Mouse (Mus musculus) kidney, adult 8-10 months (tissue): ENCODE data around the gene Zfp740.
A peak's percentile ranks its signal among the peaks of the same experiment; 100 is the strongest.
"Not testable (repeated sequence)": the region's sequence is repeated elsewhere in the genome, so short reads cannot be mapped to it uniquely, and the experiment has no call there.

Experiments
- DNase-seq, 2 experiments: peaks; one replicate each; pipeline ENCODE4 v3.0.0; 2022

The Zfp740 gene

DNA sequence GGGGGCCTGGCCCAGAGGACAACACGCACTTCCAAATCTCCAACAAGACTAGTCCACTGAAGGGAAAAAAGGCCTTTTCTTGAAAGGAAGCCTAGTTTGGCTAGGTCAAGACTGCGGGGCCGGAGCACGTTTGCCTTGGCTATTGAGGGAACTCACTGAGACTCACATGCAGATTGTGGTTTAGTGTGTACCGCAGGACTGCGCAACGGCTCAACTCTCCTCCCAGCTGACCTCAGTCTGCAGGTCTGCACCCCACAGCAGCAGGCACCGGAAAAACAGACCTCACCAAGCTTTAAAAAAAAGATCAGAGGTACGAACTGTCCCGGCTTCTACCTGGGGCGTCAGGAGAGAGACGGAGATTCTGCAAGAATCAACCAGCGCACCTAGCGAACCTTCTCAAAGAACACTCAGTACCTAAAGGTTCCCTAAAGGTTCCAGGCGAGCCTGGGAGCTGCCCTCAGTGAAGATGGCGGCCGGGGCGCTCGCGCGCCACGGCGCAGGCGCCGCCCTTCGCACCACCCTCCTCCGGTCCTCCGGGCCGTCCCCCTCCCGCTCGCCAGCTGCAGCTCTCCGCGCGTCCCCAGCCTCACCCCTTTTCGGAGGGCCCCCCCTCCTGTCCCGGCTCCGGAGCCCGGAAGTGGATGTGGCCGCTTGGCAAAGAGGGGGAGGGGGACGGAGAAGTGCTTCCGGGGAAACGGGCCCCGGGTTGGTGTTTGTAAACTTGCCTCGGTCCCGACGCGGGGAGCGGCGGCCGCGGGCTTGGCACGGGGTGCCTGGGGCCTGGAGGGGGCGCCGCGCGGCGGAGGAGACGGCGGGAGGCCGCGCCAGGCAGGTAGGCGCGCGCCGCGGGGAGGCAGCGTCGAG, at the start of gene Zfp740:
TSS of gene Zfp740 (plus strand) at position 279 of the 864 bp plus-strand sequence.
- DNase-seq: peak; percentile 95 to 97

DNA sequence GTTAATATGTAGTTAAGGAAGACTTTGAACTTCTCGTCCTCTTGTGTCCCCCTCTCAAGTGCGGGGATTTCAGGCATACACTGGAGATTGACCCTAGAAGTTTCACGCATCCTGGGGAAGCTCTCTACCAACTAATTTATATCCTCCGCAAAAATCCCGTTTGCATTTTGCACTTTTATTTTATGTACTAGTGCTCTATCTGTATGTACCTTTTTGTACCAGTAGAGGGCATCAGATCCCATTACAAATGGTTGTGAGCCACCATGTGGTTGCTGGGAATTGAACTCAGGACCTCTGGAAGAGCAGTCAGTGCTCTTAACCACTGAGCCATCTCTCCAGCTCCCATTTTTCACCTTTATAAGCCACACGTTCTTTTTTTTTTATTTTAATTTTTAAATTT, 48.0 kb upstream of the Zfp740 start:
- DNase-seq: not testable (repeated sequence)

DNA sequence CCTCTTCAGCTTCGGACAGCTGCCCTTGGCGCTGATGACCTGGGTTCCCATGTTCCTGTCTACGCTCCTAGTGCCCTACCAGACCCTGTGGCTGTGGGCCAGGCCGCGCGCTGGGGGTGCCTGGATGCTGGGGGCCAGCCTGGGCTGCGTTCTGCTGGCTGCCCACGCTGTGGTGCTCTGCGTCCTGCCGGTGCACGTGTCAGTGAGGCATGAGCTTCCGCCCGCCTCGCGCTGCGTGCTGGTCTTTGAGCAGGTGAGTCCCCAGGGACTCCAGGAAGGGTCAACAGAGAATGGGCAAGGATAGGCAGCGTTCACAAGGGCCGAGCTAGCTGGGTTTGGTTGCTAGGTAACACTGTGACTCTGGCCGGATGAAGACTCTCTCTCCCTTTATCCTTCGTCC, 46.2 kb upstream of the Zfp740 start:
- DNase-seq: no peak

DNA sequence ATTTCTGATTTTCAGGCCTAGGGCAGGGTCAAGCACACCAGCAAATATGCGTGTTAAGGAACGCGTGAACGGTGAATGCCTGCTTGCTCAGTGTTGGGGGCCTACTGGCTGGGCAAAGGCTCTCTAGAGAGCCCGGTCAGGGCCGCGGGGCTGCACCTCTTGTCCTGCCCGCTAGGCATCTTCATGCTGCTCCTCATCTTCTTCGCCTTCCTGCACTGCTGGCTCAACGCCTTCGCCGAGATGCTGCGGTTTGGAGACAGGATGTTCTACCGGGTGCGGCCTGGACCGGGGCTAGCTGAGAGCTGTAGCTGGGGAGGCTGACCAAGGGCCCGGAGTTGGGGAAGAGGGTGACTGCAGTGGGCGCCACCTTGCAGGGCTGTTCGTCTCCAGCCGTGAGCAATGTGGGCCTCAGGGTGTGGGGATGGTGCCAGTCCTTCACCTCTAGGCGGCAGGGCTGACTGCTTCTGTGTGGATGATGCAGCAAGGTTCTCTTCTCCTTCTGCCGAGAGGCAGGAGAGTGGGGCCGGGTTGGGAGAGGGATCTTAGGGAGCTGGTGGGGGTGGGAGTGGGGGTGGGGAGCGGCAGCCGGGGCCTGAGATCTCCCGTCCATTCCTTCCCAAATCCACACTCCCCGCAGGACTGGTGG, 42.5 kb upstream of the Zfp740 start:
- DNase-seq: no peak

DNA sequence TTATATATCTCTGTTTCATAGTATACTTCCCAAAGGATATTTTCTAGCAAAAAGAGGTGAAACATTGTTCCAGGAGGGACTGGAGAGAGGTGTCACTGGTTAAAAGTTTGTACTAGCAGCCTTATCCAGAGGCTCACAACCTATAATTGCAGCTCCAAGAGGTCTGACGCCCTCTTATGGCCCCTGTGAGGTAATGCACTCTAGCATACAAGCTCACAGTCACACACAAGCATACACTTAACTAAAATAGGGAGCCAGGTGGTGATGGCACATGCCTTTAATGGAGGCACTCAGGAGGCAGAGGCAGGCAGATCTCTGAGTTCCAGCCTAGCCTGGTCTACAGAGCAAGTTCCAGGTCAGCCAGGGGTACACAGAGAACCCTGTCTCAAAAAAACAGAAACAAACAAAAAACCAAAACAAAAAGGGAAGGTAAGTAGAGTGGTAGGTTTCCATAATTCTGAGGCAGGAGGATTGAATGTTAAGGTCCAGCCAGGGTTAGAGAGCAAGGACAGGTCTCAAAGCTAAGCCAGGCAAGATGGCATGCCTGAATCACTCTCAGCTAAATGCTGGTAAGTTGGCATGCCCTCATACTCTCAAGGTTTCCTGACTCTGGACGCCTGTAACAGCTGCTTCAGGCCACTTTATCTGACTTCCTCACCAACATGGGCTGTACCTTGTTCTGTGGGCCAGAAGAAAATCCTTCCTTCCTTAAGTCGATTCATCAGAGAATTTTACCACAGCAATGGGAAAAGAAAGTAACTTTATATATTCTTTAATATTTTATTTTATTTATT, 39.0 kb upstream of the Zfp740 start:
- DNase-seq: no peak

DNA sequence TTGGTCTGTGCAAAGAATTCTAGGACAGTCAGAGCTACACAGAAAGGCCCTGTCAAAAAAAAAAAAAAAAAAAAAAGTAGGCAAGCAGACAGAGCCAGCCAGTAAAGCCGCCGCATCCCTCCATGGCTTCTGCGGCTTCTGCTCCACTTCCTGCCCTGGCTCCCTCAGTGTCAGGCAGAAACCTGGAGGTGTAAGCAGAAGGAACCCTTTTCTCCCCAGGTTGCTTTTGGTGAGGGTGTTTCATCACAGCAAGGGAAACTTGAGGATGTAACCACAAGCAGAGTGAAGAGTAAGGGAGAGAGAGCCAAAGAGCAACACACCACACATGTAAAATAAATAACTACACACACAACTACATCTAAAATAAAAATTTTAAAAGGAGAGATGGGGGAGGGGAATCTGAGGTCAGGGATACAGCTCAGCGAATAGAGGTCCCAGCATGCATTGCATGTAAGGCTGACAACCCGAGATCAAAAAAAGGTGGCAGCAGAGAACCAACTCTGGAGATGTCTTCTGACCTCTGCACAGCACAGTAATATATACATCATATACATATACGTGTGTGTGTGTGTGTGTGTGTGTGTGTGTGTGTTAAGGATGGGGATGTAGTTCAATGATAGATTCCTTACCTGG, 37.5 kb upstream of the Zfp740 start:
- no peak for DNase-seq

DNA sequence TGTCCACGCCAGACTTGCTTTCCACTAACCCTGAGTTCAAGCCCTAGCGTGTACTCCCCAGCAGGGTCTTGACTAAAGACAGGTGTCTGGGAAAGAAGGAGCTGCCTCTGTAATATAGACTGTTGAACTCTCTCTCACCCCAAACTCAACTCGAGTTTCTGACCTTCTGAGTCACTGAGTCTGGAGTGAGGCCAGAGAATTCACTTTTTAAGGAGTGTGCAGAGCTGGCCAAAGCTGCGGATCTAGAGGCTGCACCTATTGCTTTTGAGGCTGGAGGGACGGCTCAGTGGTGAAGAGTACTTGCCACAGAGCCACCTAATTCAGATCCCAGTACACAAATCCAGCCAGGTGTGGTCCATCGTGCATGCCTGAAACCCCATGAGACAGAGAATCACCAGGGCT, 35.4 kb upstream of the Zfp740 start:
- no peak for DNase-seq

DNA sequence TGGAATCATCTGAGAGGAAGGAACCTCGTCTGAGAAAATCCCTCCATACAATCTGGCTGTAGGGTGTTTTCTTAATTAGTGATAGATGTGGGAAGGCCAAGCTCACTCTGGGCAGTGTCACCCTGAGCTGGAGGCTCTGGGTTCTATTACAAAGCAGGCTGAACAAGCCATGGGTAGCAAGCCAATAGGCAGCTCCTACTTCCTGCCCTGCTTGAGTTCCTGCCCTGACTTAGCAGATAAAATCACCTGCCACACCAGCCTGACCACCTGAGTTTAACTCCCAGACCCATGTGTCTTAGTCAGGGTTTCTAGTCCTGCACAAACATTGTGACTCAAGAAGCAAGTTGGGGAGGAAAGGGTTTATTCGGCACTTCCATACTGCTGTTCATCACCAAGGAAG, 34.0 kb upstream of the Zfp740 start:
- no peak for DNase-seq

DNA sequence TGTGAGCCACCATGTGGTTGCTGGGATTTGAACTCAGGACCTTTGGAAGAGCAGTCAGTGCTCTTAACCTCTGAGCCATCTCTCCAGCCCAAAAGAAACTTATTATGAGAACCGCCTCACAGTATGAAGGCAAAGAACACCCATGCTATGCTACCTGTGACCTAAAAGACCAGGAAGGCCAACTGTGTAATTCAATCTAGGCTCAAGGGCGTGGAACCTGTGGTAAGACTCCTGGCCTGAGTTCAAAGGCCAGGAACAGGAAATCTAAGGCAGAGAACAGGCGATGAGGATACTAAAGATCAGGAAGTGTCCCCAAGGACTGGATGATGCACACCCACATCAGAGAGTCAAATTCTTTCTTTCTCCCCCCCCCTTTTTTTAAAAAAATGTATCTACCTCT, 29.5 kb upstream of the Zfp740 start:
- no peak for DNase-seq

DNA sequence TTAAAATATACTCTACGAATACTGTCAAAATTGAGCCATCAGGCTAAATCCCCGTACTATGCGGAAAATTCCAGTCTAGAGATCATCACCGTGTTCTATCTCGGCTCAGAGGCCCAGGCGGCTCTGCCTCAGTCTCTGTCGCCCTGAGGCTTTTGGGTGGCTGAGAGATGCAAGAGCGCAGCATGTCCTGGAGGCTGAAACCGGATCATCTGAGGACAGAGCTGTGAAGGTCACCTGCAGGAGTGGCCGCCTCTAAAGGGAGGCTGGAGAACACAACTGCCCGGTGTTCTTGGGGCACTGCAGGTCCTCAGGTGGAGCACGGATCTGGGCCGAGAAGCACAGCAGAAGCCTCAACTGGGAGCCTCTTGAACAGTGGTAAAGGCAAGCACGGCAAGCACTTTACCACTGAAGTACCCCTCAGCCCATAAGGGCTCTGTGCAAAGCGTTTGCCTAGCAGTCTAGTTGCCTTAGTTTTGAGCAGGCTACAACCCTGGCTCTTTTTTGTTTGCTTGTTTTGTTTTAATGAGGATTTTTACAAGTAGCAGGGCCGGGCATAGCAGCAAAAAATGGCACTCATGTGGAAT, 27.2 kb upstream of the Zfp740 start:
- DNase-seq: no peak

DNA sequence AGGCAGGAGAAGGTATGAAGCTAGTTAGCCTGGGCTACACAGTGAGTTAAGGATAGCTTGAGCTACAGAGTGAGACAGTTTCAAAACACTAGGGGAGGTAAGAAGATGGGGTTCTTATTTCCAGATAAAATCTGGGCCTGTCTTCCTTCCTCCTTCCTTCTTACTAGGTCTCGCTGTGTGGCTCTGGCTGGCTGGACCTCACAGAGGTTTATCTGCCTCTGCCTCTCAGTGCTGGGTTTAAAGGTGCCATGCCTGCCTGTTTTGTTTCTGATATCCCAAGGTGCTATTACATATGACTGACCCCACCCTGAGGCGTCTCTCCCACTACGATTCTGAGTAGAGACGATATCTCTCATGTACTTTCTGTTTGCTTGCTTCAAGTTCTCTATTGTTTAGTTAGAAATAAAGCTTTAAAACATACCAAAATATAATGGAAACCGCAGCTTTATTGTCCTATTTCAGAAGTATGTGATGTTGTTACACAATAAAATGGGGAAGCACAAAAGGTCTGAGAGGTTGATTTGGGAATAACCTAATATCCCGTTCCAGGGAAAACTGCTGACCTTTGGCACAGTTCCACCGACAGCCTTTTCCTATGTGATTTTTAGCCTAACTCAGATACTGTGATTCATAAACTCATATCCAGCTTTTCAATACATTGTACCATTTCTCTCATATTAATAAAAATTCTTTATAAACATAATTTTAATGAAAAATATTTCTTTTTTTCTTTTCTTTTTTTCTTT, 26.3 kb upstream of the Zfp740 start:
- DNase-seq: no peak

DNA sequence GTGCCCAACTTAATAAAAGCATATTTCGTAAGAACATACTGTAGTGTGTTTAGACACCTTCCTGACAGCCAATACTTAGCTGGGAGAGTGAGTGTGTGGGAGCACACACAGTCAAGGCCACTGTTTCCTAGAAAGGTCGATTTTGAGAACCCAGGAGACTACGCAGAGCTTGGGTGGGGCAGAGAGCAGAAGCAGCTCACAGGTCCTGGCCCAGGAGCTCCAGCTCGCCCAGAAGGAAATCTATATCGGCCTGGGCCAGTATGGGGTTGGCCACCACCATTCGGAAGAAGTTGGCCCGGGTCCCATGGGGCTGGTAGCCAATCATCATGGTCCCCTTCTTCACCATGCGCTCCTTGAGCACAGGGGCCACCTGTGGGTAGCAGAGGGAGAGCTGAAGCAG, 25.6 kb upstream of the Zfp740 start:
- no peak for DNase-seq

DNA sequence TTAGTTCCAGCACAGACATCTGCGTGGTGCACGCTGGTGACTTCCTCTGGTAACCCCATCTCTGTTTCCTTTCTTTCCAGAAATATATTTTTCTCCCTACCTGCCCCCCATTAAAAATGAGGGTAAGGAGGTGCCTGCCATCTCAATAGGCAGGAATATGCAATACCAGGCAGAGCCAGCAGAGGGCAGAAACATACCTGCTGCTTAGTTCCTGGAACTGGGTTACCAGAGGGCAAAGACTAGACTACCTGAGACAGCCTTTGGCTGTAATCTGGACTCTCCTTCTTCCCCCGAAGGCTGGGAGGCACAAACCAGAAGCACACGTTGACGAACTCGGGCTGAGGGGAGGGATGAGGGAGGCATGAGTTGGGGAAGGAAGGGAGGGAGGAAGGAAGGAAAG, 24.8 kb upstream of the Zfp740 start:
- peak; percentile 78 to 92 for DNase-seq

DNA sequence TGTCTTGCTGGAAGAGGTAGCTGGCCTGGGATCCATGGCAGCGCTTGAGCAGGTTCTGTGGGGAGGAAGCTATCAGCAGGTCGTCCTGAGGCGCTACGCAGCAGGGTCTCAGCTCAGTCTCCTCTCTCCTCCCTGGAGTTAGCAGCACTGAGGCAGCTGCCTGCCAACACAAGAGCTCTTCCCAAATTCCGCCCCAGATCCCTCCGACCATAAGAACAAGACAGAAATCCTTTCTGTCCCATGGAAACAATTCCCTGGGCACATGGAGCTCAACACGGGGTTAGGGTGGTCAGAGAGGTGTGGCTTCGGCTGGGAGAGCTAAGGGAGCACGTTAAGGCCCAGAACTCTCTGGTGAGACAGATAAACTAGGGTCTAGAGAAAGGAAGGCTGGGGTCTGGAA, 23.9 kb upstream of the Zfp740 start:
- no peak for DNase-seq

DNA sequence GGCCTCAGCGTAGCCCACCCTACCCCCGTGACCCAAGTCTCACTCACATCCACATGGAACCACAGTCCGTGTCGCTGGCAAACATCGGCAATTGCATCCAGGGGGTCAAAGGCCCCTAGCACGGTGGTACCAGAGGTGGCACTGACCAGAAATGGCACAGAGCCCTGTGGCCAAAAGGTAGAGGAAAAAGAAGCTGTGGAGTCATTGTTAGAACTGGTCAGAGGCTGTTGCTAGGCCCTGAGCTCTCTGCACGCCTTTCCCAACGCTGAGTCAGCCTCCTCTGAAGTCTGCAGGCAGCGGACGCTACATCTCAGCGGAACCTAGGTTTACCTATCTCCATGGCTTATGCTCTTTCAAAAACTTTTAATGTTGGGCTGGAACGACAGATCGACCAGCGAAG, 23.1 kb upstream of the Zfp740 start:
- peak in 1 of 2 experiments; percentile 28 for DNase-seq

DNA sequence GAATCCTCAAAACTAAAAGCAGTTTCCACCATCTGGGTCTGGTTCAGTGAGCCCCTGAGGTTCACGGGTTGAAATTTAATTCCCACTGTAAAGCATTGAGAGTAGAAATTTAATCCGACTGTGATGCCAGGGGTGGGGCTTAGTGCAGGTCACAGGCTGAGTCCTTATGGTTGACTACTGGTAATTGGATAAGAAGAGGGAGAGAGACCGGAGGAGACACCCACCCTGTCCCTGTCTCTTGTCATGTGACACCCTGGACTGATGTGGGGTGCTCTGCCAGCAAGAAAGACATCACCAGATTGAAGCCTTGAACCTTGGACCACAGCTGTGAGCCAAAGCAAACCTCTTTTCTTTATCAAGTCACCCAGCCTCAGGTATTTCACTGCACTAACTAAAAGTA, 20.0 kb upstream of the Zfp740 start:
- peak; percentile 84 to 87 for DNase-seq

DNA sequence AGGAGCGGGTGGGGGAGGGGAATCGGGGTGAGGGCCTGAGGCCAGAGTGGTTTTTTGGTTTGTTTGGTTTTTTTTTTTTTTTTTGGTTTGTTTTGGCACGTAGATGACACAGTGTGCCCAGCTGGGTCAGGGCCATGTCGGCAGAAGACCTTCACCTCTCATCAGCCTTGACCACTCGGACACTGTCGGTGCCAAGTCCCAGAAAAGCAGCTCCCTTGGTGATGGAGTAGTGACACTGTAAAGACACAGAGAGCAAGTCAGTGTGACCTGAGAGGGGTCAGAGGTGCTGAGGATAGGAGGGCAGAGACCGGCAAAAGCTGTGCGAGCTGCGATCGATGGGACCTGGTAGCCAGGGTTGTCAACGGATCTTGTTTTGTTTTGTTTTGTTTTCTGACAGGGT, 16.8 kb upstream of the Zfp740 start:
- DNase-seq: no peak

DNA sequence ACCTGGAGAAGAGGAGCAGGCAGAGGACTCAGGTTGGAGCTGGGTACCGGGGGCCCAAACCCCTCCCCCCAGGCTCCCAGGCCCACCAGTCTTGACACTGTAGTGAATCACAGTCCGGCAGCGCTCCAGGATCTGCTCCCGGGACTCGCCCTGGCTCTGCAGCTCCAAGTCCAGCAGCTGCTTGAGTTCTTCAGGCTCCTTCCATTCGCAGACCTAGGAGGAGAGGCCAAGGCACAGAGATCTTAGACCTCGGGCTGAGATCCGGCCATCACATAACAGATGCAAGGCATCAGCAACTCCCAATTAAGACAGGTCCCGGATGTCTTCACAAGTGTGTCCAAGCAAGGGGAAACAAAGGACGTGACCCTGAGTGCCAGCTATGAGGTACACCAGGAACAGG, 15.0 kb upstream of the Zfp740 start:
- DNase-seq: no peak

DNA sequence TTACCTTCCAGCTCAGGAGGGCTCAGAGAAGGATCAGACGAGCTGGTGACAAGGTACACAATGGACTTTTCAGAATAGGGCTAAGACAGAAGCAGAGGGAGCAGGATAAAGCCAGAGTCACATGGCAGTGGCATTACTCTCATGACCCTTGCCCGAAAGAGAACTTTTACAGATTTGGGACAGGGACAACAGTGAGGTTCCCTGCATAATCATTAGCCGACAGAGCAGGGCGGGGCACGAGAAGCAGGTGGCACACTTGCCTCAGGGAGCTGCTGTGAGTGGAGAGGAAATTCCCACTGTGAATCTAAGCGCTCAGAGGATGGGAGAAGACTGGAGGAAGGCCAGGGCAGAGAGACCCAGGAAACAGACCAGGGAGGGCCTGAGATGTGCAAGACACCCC, 14.2 kb upstream of the Zfp740 start:
- peak; percentile 72 to 79 for DNase-seq

DNA sequence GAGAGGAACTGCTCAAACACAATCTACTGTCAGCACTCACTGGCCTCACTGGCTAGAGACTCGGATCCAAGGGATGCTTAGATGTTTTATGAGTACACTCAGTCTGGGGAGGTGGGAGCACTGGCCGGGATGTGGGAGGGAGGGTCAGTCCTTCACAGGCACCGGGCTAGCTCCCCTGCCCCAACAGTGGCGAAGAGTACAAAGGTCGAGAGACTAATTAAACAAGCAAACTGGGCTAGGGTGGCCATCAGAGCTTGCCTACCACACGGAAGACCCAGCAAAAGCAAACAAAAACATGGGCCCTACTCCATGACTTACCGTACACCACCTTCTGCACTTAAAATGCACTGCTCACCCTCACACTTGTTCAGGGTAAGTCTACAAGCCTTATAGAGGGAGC, 11.3 kb upstream of the Zfp740 start:
- DNase-seq: no peak

DNA sequence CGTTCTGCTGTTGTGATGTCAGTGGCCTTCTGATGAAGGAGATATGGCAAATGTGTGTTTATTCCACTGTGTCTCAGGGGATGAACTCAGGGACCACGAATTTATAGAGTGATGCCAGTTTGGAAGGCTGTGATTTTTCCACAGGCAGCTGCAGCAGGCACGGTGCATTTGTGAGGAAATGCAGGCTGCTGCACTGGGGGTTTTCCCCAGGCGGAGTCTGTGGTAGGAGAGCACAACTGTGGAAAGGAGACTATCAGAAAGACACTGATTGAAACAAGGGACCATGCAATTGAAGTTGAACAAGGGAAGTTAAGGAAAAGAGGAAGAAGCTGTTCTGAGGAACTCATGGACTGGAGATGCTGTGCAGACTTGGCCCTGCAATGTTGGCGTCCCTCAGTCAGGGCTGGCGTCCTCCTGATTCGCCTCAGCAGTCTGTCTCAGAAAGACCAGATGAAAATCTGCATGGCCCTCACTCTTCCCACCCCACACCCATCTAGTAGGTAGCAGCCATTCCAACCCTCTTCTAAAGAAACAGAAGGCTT, 10.7 kb upstream of the Zfp740 start:
- DNase-seq: no peak
